Mouse (Mus musculus) liver, postnatal 0 days (tissue): ENCODE measurements at regions not wholly inside any gene's neighbourhood (a gene's known extent, or its start where the extent isn't known, plus 50 kb on each side); places are given as distances from the start of the nearest gene placed in this dataset.

Source experiments
- ATAC-seq: fragments of 200-750 bp; cut with Nextera tagmentation; 2 replicates; pipeline ENCODE4 v1.8.0; 2017; ENCODE audit warnings: mild to moderate bottlenecking, moderate library complexity
- DNase-seq: peaks from one replicate; pipeline ENCODE4 v3.0.0-alpha.2; 2016
- H3K27ac ChIP-seq: fragments of 300-500 bp; sonication (generic); 2 replicates; pipeline ENCODE4 v1.5.1; 2014; ENCODE audit warnings: antibody characterized with exemption, moderate library complexity, mild to moderate bottlenecking, low read depth
- H3K27me3 ChIP-seq: fragments of 300-500 bp; sonication (generic); 2 replicates; pipeline ENCODE4 v1.6.1; 2014; ENCODE audit warnings: low read length, control low read depth, mixed read lengths; ENCODE audit not compliant: insufficient read depth
- H3K36me3 ChIP-seq: fragments of 300-500 bp; sonication (generic); replicated peaks from 2 replicates; pipeline ENCODE4 v1.6.1; 2014; ENCODE audit warnings: mild to moderate bottlenecking, control low read depth, low read length, moderate library complexity, mixed read lengths; ENCODE audit not compliant: insufficient read depth
- H3K4me1 ChIP-seq: fragments of 300-500 bp; sonication (generic); 2 replicates; pipeline ENCODE4 v1.6.1; 2014; ENCODE audit warnings: antibody characterized with exemption, mild to moderate bottlenecking, control low read depth; ENCODE audit not compliant: insufficient read depth
- H3K4me2 ChIP-seq: fragments of 300-500 bp; sonication (generic); 2 replicates; pipeline ENCODE4 v1.6.1; 2014; ENCODE audit warnings: low read depth, mild to moderate bottlenecking, low read length, moderate library complexity, mixed read lengths
- H3K4me3 ChIP-seq: fragments of 300-500 bp; sonication (generic); 2 replicates; pipeline ENCODE4 v1.5.1; 2014; ENCODE audit warnings: low read depth, low read length
- H3K9ac ChIP-seq: fragments of 300-500 bp; sonication (generic); replicated peaks from 2 replicates; pipeline ENCODE4 v1.6.1; 2014; ENCODE audit warnings: mild to moderate bottlenecking, moderate library complexity
- H3K9me3 ChIP-seq: fragments of 300-500 bp; sonication (generic); 2 replicates; pipeline ENCODE4 v1.6.1; 2016; ENCODE audit warnings: mild to moderate bottlenecking, control low read depth, low read length, mixed read lengths
- CTCF ChIP-seq: sonication (generic); IDR thresholded peaks from 2 replicates; pipeline ENCODE4 v1.5.1; 2016; ENCODE audit warnings: antibody characterized with exemption, low read depth
- EP300 ChIP-seq: IDR thresholded peaks from 2 replicates; pipeline ENCODE4 v1.6.1; 2016; ENCODE audit warnings: antibody characterized with exemption, low read depth, mild to moderate bottlenecking
- WGBS: fragments of 180-500 bp; shearing (Covaris S2); extraction: QIAGEN DNeasy Blood & Tissue Kit; methylation state at CpG from one replicate; pipeline ENCODE4 v1.1.7; 2014; ENCODE audit not compliant: insufficient replicate concordance; 5-methylcytosine and 5-hydroxymethylcytosine counted together

- no peak for ATAC-seq
- no peak for DNase-seq
- 71% methylated on average over 6 of the region's 6 CpGs for WGBS
- H3K4me2 ChIP-seq, result no peak overlapping the region
- no peak overlapping the region for H3K9ac ChIP-seq
- H3K4me1 ChIP-seq, result no peaks in the 10 kb centered on the region
- no peak overlapping the region for H3K27ac ChIP-seq
- no peak overlapping the region for H3K4me3 ChIP-seq
- TF ChIP-seq CTCF (no peak), EP300 (no peak)
- H3K9me3 ChIP-seq, result no peaks in the 10 kb centered on the region
- H3K27me3 ChIP-seq, result no peaks in the 10 kb centered on the region
- H3K36me3 ChIP-seq, result no peaks in the 10 kb centered on the region
Measured at GRCm38 (mm10) chr3:33397217-33397616, 254.2 kb upstream of the Pex5l start.

DNA sequence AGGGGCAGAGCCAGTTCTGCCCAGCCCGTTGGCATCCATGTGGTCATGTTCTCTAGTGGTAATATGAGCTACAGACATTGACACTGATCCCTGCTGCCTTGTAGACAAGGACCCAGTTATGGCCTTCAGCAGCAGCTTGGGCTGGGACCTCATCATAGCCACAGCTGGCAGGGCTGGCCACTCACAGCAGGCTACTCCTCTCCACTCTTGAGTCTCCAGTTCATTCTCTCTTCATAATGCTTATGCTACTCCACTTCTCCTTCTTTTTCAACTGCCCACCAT is 249.4 kb upstream of the Pex5l start:
- WGBS, result 64% methylated on average over 1 of the region's 1 CpGs

GRCm38 (mm10) chr3:33391765-33392540 is 248.9 kb upstream of the Pex5l start:
- Histone ChIP-seq H3K27ac (no peak overlapping the region), H3K9me3 (no peaks in the 10 kb centered on the region), H3K4me3 (no peak overlapping the region), H3K9ac (no peak overlapping the region), H3K4me2 (no peak overlapping the region), H3K27me3 (no peaks in the 10 kb centered on the region), H3K36me3 (no peaks in the 10 kb centered on the region), H3K4me1 (no peaks in the 10 kb centered on the region)
- ATAC-seq, result no peak
- 71% methylated on average over 4 of the region's 4 CpGs for WGBS
- no peak for TF ChIP-seq EP300
- TF ChIP-seq CTCF, result no peak
- no peak for DNase-seq

More for the DNA sequence above, 249.4 kb upstream of the Pex5l start:
- no peaks in the 10 kb centered on the region for H3K36me3 ChIP-seq
- H3K9me3 ChIP-seq, result no peaks in the 10 kb centered on the region
- no peaks in the 10 kb centered on the region for H3K4me1 ChIP-seq
- no peak overlapping the region for H3K4me3 ChIP-seq
- no peak overlapping the region for H3K4me2 ChIP-seq
- no peak for TF ChIP-seq EP300
- no peak for TF ChIP-seq CTCF
- no peak for DNase-seq
- no peak overlapping the region for H3K27ac ChIP-seq
- no peak overlapping the region for H3K9ac ChIP-seq
- ATAC-seq, result no peak
- H3K27me3 ChIP-seq, result no peaks in the 10 kb centered on the region

DNA sequence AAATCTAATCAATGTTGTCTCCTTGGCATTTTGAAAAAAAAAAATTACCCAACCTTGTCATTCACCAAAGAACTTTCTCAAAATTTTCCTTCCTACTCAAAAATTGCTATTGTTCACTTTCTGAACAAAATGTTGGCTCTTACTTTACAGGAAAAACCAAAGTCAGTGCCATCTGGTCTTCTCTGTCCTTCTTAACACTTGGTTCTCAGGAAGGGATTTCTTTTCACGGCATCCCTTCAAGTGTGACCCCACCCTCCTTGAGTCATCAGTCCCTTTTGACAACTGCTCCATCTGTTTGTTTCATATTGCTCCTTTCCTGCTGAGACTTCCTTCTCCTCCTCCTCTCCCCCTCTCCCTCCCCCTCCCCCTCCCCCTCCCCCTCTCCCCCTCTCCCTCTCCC is 245.1 kb upstream of the Pex5l start:
- no peak overlapping the region for H3K4me3 ChIP-seq
- ATAC-seq, result no peak
- TF ChIP-seq EP300, result no peak
- TF ChIP-seq CTCF, result no peak
- no peaks in the 10 kb centered on the region for H3K4me1 ChIP-seq
- no peak overlapping the region for H3K27ac ChIP-seq
- DNase-seq, result no peak
- 45% methylated on average over 1 of the region's 1 CpGs for WGBS
- no peaks in the 10 kb centered on the region for H3K27me3 ChIP-seq
- H3K9me3 ChIP-seq, result no peaks in the 10 kb centered on the region
- no peak overlapping the region for H3K9ac ChIP-seq
- no peak overlapping the region for H3K4me2 ChIP-seq
- H3K36me3 ChIP-seq, result no peaks in the 10 kb centered on the region

DNA sequence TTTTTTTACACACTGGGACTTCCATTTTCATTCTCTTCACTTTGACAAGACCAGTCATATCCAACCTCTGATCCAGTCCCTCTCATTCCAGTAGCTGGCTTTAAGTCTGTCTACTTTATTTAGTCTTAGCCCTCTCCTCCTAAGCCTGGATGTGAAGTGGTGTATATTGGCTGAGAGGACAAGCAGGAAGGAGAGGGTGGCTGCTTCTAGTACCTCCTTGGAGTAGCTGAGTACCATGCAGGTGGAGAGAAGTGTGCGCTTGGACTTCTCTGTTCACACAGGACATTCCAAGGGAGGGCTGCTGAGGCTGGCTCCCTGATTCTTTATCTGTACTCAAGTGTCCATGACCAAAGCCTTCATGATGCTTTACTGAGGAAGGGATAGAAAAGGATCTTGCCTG is 240.6 kb upstream of the Pex5l start:
- Histone ChIP-seq H3K4me2 (no peak overlapping the region), H3K9me3 (no peaks in the 10 kb centered on the region), H3K4me3 (no peak overlapping the region), H3K27me3 (no peaks in the 10 kb centered on the region), H3K27ac (no peak overlapping the region), H3K4me1 (no peaks in the 10 kb centered on the region), H3K36me3 (no peaks in the 10 kb centered on the region), H3K9ac (no peak overlapping the region)
- 76% methylated on average over 1 of the region's 1 CpGs for WGBS
- DNase-seq, result no peak
- TF ChIP-seq EP300 (no peak), CTCF (no peak)
- no peak for ATAC-seq

DNA sequence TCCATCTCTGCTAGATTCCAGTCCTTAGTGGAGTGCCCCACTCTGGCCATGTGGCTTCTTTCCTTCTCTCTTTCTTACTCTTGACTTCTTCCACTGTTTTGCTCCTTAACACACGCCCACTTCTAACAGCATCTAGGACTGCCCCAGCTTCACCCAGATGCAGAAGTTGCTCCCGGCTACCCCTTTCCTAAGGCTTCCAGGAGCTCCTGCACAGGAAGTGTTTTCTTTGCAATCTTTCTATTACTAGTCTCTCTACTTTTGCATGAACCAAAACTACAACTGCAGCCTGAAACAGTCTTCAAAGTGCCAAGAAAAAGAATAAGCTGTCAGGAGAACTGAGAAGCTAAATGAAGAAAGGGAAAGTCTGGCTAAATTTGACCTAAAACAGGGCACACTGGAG is 236.6 kb upstream of the Pex5l start:
- Histone ChIP-seq H3K4me1 (no peaks in the 10 kb centered on the region), H3K9me3 (no peaks in the 10 kb centered on the region), H3K4me2 (no peak overlapping the region), H3K36me3 (no peaks in the 10 kb centered on the region), H3K4me3 (no peak overlapping the region), H3K27ac (no peak overlapping the region), H3K27me3 (no peaks in the 10 kb centered on the region), H3K9ac (no peak overlapping the region)
- no peak for DNase-seq
- 53% methylated on average over 2 of the region's 2 CpGs for WGBS
- no peak for TF ChIP-seq EP300
- no peak for TF ChIP-seq CTCF
- no peak for ATAC-seq

DNA sequence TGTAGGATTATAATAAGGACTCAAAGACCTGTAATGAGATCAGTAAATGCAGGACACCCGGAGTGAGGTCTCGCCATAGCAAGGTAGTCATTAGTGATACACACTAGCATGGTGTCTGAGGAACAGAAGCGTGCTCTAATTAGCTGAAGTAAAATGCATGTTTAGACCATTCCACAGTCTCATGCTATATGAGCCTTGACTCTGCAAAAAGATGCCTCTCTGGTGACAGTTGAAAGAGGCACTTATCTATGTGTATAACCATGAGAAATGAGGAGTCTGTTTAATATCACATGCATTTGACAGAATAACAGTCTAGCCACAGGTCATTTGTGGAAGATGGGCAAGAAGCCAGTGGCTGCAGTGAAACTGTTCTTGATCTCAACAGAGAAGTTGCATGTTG is 232.1 kb upstream of the Pex5l start:
- Histone ChIP-seq H3K9me3 (no peaks in the 10 kb centered on the region), H3K4me2 (no peak overlapping the region), H3K4me1 (no peaks in the 10 kb centered on the region), H3K4me3 (no peak overlapping the region), H3K9ac (no peak overlapping the region), H3K27ac (no peak overlapping the region), H3K36me3 (no peaks in the 10 kb centered on the region), H3K27me3 (no peaks in the 10 kb centered on the region)
- TF ChIP-seq EP300, result no peak
- no peak for TF ChIP-seq CTCF
- DNase-seq (no peak), ATAC-seq (no peak)
- 79% methylated on average over 3 of the region's 3 CpGs for WGBS
